Mouse (Mus musculus) layer of hippocampus, adult 11-12 months (tissue): ENCODE results near the gene Stk16.

ENCODE experiments used
- DNase-seq: peaks from one replicate; pipeline ENCODE4 v3.0.0; 2022; ENCODE audit warnings: low spot score

Gene Stk16

DNA sequence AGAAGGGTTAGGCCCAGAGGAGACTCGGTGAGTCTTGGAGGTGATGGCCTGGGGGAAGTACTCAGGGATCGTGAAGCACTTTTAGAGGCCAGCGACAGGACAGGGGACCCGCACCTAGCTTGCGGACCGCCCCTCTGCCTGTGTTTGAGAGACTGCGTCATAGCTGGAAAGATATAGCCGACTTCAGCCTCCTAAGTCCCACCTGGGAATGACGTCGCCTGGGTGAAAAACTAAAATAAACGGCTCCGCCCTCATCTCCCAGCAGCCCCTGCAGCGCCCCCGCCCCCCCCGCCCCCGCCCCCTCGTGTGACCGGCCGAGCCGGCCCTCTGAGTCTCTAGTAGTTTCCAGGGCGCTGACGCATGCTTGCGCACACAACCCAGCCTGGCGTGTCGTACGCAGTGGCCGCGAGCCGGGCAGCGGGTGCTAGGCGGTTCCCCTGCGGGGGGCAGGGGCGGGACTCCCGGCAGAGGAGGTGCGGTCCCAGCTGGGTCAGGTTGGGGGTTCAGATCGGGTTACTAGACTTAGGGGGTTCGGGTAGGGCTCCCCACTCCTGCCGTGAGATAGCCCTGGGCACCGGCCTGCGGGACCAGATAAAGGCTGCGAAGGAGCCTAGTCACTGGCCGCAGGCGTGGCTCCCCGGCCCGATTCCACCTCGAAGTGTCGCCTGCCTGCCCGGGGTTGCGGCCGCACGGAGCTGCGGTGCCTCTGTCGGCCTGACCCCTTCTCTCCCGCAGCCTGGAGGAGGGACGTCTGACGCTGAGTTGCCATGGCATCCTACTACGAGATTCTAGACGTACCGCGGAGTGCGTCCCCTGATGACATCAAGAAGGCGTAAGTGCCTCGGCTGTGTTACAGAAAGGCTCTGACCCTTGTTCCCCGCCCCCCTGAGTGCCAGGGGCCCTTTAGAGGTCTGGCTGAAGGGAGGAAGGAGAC, 25.7 kb downstream of the Stk16 start, which contains the start of gene Dnajb2:
TSS of gene Dnajb2 (plus strand) at position 290 of the 934 bp plus-strand sequence.
- DNase-seq, result peak; percentile 87

DNA sequence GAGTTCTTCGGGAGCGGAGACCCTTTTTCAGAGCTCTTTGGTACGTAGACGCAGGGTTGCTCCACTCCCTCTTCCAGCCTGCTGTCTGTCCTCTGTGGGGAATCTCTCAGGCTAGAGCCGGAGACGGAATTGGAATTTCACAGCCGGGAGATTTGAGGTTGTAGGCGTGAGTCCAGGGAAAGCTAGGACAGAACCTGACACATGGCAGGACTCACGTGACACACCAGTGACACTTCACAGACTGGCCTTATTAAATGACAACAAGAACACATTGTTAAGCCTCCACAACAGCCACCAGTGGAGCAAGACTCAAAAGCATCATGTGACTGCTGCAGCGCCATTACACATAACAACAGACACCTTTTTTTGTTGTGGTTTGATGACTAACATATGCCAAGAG, 29.0 kb downstream of the Stk16 start:
- peak; percentile 65 for DNase-seq

DNA sequence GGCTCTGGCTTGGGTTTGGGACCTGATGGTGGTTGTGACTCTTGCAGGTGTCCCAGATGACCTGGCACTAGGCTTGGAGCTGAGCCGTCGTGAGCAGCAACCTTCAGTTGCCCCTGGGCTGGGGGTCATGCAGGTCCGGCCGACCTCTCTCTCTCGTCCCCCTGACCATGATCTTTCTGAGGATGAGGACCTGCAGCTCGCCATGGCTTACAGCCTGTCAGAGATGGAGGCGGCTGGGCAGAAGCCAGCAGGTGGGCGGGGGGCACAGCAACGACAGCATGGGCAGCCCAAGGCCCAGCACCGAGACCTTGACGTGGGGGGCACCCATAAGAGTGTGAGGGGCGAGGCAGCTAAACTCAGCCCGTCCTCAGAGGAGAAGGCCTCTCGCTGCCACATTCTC, 32.8 kb downstream of the Stk16 start:
- DNase-seq, result no peak

DNA sequence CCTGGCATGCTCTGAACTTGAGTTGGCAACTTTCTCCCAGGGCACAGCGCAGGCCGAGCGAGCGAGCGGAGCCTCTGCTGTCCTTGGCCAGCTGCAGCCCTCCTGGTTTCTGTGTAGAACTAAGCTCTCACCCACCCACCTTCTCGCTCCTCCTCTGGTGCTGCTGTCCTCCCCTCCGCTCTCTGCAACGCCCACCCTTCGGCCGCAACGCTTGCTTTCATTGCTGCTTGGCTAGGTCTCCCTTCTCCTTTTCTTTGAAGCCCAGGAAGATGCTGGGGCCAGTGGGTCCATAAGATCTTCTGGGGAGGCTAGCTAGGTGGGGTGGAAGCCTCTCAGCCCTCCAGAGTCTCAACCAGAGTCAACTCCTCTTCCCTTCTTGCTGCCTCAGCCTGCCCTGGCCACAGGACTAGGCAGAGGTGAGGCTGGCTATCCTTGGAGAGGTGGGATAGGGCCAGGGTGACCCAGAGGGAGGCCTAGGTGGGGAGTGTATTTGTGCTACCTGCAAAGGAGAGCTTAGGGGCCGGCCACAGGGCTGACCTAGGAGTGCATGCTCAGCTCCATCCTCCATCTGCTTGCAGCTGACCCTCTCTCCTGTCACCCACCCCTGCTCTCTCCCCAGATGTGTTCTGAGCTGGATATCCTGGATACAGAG, 33.7 kb downstream of the Stk16 start:
- no peak for DNase-seq

DNA sequence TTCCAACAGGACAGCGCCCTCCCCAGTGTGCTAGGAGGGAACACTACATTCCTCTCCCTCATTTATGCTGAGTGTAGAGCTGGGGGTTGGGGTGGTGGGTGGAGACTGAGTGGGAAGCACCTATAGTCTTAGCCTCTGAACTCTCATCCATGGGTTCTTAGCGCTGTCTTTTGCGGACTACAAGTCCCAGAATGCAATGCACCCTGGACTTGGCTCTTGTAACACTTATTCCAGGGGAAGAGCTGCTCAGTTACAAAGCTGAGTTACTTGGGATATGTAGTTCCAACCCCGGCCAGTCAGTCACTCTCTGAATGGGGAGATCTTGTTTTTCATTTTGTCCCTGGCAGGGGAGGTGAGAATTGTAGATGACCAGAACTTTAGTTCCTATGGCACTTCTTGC, 34.2 kb downstream of the Stk16 start:
- peak; percentile 69 for DNase-seq

DNA sequence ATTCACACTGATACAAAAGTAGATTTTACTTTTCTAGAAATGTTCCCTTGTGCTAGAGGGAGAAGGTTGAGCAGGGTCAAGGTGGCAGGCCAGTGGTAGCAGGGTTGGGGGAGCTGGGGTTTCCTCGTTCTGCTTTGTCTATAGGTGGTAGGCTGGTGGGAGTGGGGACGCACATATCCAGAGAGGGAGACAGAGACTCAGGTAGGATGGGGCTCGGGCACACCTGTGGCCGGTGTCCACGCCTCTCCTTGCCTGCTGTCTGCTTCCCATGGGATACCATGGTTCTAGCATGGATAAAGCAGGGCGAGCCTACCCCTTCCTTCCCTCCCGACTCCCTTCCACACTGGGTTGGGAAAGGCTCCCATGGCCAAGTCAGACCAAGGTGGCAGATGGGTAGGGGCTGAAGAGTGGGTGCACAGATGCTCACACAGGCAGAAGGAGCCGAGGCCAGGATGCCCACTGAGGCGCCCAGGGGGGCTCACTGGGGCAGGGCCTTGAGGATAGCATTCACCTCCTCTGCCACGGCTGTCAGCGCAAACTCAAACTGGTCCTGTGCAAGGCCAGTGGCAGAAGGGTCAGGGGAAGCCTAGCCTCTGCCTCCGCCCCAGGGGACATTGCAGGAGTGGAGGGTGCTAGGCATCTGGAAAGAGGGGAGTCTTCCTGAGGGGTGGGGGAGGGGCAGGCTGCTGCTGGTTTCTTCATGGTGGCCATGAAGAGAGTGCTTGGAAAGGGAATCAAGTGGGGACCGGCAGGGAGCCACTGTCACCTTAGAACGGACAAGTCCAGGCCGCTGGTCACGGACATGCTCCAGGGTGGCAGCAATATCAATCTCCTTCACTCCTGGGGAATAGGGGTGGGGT, 36.7 kb downstream of the Stk16 start:
- no peak for DNase-seq

DNA sequence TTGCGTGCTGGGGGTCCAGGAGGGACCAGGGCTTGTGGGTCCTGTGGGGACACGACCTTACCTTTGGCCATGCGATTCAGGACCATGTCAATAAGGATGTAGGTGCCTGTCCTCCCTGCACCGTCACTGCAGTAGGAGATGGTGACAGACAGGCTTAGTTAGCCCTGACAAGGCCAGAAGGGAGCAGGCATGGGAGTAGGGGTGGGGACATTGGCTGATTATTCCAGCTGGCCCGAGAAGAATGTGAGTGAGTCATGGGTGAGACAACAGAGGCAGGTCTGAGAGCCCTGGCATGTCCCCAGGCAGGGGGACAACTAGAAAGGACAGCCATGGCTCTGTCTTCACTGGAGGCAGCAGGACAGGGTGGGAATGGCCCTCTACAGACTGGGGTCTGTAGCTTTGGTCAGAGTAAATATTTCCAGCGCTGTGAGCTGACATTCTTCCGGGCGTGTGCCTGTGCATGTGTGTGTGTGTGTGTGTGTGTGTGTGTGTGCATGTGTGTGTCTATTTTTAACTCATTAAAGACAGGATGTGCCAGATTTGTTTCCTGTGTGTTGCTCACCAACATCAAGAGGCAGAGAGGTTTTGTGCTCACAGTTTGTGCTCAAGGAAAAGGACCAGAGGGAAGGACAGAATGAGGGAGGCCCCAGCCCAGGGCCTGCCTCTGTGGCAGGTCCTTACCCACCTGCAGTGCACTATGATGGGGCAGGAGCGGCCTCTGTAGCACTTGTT, 37.6 kb downstream of the Stk16 start:
- DNase-seq, result peak; percentile 64

DNA sequence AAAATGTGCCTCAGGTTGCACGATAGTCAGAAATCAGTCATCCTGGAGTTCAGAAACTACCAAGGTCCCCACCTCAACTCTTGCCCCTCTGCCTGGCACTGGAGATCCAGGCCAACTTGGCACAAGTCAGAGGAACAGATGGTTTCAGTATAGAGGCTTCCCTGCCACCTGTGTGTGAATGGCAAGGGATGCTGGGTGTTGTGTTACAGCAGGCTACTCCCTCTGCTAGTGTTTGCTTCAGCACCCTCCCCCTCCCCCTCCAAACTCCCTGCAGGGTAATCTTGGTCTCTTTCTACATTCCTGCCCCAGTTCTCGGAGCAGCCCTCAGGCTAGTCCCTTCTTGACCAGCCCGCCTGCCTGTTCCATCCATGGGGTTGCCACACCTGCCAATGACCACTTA, 39.9 kb downstream of the Stk16 start:
- DNase-seq, result no peak

DNA sequence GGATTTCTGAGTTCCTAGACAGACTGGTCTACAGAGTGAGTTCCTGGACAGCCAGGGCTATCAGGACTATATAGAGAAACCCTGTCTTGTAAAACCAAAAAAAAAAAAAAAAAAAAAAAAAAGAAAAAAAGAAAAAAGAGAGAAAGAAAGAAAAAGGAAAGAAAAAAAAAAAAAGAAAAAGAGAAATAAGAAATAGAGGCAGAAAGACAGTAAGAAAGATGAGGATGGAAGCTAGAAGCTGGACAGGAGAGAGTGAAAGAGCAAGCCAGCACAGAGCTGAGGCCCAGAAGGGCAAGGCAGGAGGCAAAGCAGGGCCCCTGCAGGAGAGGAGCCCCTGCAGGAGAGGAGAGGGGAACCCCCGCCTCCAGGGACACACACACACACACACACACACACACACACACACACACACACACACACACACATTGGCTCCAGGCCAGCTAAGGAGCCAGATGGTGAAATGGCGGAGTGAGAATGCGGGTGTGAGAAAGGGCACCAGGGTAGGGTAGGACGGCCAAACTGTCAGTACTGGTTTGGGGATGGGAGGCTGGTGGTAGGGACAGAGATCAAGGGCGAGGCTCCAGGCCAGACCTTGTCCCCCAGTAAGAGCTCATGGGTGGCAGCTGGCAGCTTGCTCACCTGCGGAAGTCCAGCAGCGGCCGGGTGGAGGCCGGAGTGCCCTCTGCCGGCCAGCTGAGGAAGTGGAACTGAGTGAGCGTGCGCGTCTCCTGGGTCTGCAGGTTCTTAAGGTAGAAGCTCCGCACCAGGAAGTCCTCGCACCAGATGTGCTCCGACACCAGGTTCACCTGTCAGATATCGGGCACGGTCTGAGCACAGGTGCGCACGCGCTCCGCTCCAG, 40.7 kb downstream of the Stk16 start:
- peak; percentile 76 for DNase-seq

DNA sequence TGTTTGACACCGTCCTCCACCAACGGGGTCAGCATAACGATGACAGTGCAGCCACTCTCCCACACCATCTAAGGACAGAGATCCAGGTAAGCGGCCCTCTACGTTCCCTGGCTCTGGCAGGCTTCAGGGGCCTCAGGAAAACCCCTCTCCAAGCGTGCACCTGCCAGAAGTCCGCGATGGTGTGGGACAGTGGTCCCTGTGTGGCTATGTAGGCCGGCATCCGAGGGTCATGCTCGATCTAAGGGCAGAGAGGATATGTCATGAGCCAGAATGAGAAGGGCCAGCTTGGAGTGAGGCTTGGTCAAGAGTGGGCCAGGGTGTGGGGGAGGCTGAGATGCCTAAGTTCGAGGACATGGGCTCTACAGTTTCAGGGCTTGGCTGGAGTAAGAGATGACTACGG, 41.7 kb downstream of the Stk16 start:
- DNase-seq, result no peak

DNA sequence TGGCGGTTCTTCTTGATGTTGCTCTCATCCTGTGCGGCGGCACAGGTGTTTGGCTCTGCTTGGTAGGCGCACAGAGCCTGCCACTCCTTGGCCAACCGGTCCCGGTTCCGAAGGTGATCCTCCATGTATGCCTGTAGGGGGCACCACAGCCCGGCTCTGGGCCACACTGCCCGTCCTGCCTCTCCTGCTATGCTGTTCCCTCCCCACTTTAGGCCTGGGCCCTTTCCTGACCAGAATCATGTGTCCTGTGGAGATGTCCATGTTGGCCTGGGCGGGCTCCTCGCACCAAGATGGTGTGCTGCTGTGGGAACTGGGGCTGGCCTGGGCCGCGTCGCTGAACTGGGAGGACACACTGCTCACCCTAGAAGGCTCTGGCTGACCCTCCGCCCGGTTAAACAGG, 42.4 kb downstream of the Stk16 start:
- no peak for DNase-seq

DNA sequence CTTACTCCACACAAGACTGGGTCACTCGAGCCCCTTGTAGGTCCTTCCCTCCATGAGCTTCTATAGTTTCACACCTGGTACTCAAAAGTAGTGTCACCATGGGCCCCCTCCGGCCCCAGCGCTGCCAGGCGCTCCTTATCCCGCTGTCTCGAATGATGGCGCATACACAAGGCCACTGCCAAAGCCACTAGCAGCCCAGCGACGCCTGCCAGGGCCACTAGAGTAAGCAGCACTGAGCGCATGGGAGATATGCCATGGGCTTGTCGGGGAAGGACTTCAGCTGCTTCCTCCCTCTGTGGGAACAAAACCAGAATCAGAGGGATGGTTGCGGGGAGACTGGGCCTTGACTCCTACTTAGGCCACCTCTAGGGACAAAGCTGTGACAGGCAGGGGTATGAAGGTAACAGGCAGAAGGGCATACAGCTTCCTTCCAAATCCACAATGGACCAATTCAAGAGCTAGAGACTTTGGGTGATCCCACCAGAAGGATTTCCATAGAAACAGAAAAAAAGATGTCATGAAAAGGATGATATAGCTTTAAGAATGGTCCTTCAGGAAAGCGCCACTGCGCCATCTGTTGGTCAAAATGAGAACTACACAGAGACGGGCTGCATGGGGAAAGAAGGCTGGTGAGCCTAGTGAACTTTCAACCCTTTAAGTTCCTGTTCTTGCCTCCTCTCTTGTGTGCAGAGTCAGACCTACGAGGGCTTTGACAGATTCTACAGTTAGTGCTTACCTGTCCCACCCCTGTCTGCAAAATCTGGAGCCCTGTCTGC, 43.4 kb downstream of the Stk16 start:
- peak; percentile 93 for DNase-seq

DNA sequence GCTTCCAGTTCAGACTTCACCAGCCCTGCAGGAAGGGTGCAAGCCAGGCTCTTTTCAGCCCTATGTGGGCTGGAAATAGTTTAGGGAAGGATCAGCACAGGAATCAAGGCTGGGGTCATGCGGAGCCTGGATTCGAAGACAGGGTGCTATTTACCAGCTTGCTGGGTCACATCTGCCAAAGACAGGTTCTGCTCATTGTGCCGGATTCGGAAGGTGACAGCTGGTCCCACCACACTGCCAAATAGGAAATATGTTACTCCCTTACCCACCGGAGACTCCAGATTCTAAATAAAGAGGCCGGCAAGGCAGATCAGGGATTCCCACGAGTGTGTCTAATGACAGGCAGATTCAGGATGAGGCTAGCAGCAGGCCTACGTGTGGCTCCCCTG, 44.0 kb downstream of the Stk16 start:
- no peak for DNase-seq

DNA sequence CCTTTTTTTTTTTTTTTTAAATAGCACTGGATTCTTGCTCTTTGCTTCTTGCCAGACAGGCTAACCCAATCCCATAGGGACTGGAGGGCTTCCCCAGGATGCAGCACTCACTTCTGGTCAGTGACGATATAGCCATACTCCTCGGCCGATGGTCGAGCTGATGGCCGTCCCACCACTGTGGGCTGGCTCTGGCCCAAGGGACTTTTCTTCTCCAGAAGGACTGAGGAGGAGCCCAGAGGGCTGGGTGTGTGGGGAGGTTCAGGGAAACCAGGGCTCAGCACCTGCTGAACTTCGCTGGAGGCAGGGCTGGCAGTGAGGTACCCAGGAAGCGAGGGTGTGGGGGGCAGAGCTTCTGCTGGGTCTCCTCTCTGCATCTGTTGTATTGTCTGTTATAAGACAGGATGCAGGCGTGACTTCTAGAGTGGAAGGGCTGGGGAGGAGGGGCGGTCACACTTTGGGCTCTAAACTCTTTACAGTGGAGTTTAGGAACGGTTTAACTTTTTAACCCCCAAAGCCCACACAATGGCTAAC, 44.9 kb downstream of the Stk16 start:
- no peak for DNase-seq

DNA sequence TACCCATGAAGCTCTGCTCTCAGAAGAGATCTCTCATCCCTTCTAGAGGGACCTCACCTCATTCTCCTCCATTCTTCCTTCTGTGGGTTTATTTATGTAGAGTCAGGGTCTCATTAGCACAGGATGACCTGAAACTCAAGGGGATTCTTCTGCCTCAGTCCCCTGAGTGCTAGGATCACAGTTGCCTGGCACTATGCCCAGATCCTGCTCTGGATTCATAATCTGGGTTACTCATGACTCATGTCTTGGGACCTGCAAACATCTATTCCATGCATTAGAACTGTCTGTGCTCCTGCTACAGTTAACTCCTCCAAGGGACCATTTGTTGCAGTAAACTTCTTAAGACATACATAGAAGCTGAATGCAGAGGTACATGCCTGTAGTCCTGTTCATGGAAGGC, 50.6 kb downstream of the Stk16 start:
- DNase-seq, result no peak

DNA sequence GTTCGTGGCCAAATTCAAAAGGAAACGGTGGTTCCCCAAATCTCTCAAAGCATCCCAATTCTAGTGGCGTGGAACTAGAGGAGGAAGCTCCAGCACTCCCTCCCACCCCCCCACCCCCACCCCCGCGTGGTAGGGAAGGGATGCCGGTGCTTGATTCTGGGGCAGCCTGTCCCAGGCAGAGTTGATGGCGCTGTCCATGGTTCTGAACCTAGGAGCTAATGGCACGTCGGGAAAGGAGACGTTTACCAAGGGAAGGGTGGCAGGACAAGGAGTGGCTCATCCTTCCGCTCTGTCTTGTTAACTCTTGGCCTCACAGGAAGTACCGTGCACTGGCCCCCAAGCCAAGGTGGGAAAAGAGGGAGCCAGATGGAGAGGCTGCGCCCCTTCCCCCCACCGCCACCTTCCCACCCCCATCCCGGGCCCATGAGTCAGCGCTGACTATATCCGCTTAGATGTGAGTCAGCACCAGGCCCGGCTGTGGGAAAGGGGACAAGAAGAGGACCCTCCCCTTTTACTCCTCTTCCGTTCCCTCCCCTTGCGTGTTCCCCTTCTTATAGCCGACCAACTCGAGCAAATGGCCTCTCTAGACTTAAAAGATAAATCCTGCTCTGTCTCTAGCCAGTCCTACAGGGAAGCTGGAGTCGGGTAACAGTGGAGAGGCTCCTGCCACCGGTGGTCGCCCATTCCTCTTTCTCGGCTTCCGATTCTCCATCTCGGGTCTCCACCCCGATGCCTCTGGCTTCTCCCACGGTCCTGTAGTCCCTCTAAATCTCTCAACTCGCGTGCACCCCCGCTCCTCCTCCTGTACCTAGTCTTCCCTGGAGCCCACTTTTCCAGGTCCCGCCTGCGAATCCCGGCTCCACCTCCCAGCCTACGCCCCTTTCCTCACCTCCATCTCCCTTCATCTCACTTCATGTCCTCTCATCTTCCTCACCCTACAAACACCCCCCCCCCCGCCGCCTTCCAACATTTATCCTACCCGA, 52.6 kb downstream of the Stk16 start:
- peak; percentile 37 for DNase-seq

DNA sequence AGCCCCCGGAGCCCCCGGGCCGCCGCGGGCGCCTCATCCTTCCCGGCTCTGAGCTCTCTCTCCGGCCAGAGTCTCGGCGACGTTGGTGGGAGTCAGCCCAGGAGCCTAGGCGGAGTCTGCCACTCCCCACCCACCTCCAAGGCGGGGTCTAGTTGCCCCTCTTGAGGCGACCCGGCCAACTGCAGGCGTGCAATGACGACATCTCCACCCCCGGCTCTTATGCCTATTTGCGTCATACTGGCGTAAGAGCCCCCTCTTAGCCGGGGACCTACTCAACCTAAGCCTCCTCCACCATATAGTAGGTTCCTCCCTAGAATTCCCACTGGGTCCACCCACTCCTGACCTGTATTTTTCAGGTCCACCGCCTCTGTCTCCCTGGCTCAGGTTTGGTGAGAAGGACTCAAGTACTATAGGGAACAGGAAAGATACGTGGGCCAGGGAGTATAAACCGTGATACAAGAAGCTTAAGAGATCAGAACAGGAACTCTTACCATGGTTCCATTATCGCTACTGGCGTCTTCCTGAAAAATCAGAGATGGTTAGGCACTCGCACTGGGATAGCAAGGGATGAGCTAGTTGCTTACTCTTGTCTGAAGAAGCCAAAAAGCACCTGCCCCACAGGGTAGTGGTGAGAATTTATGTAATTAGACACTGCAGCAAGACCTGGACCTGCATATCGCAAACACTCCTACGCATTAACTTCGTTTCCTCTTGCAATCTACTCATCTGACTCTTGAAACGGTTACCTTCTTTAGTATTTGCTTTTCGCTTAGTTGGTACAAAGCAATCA, 53.6 kb downstream of the Stk16 start, which contains the start of gene Ptprn:
TSS of gene Ptprn (minus strand) at position 412 of the 790 bp plus-strand sequence.
- peak; percentile 76 for DNase-seq
